Mouse (Mus musculus): ENCODE measurements around the gene Chn1. TPM values are rescaled to one million over a fixed set of nuclear protein-coding genes. Genes with fewer than 3 reads are reported as not detected.
"Not testable (repeated sequence)": the region's sequence is repeated elsewhere in the genome, so short reads cannot be mapped to it uniquely, and the experiment has no call there.

Chn1 gene
- total and polyA plus RNA-seq, 3 experiments, result 5.0 to 14.1 TPM; not detected in 1

DNA sequence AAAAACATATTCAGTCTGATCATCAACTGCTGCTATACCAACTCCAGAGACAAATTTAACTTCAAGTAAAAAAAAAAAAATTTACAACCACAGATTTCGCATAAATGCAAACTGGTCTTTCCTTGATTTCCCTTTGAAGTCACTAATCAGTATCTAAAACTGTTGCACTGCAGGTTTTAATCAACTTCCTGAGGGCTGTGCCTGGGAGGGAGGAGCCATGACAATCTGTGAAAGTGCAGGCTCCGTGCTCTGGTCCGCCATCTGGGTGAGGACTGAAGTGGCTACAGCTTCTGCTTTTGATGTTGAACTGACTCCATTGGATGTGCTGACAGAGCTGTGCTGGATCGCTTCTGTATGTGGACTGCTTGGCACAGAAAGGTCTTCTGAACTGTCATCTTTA lies 43.6 kb upstream of the Chn1 start (continued):
- TF ChIP-seq CTCF (IDR thresholded peaks at IDR 0.05 in 2 of 3, conservative IDR thresholded peaks at IDR 0.05 in 1 of 3; ENCODE audit: control insufficient read depth in 1 of 3, insufficient read depth in 1 of 3, low read depth in 2 of 3, low read length in 3 of 3, poor library complexity in 1 of 3, severe bottlenecking in 1 of 3), result no peak; a peak in 1 of 6 replicates

DNA sequence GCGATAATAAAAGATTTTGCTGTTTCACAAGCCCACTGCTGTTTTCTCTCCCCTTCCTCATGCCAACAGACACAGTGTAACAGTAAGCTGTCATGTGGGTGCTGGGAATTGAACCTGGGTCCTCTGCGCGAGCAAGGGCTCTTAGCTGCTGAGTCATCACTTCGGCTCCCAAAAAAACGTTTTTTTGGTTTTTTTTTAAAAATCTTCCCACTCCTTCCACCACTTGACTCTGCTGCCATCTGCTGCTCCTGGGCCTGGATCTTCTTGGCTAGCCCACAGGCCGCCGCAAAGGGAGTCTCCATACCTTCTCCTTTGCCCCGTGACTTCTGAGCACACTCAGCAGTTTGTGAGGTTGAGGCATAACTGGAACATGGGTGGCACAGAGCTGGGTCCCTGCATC lies 32.5 kb upstream of the Chn1 start:
- DNase-seq (ENCODE audit: low read depth, low spot score), result no peak
- Histone ChIP-seq H3K9me3 (replicated peaks; ENCODE audit: insufficient read depth, low read length) (no peaks in the 10 kb centered on the region), H3K9ac (ENCODE audit: control insufficient read depth, low read depth, low read length, poor library complexity, severe bottlenecking) (no peak overlapping the region), H3K27ac (ENCODE audit: control insufficient read depth, low read depth, low read length) (no peak overlapping the region), H3K36me3 (ENCODE audit: control insufficient read depth in 1 of 2, insufficient read depth in 2 of 2, low read length in 2 of 2) (no peaks in the 10 kb centered on the region; a peak in 2 of 4 replicates), H3K79me2 (ENCODE audit: control insufficient read depth, insufficient read depth, low read length, poor library complexity) (no peaks in the 10 kb centered on the region), H3K27me3 (ENCODE audit: control insufficient read depth in 1 of 2, insufficient read depth in 2 of 2, low read length in 2 of 2) (no peaks in the 10 kb centered on the region), H3K4me3 (ENCODE audit: control insufficient read depth in 1 of 2, insufficient read depth in 1 of 2, low read depth in 2 of 2, low read length in 2 of 2) (no peak overlapping the region), H3K4me1 (ENCODE audit: control insufficient read depth in 1 of 2, insufficient read depth in 2 of 2, low read length in 2 of 2) (0 out of 4 replicates have a peak, but pooled peaks cover 0 to 2% of the 10 kb centered on the region in 2 experiments)
- peak in 1 of 3 experiments; percentile 6; a peak in 1 of 6 replicates for TF ChIP-seq CTCF (IDR thresholded peaks at IDR 0.05 in 2 of 3, conservative IDR thresholded peaks at IDR 0.05 in 1 of 3; ENCODE audit: control insufficient read depth in 1 of 3, insufficient read depth in 1 of 3, low read depth in 2 of 3, low read length in 3 of 3, poor library complexity in 1 of 3, severe bottlenecking in 1 of 3)
- TF ChIP-seq NRF1 (IDR thresholded peaks at IDR 0.05; ENCODE audit: insufficient read depth, low read depth, low read length, poor library complexity, severe bottlenecking), result no peak
- TF ChIP-seq POLR2AphosphoS5 (IDR thresholded peaks at IDR 0.05; ENCODE audit: borderline replicate concordance, low read depth, low read length), result no peak
- TF ChIP-seq RAD21 (IDR thresholded peaks at IDR 0.05; ENCODE audit: low read depth, low read length), result peak; percentile 9
- TF ChIP-seq SMC3 (IDR thresholded peaks at IDR 0.05; ENCODE audit: low read depth, low read length), result no peak

DNA sequence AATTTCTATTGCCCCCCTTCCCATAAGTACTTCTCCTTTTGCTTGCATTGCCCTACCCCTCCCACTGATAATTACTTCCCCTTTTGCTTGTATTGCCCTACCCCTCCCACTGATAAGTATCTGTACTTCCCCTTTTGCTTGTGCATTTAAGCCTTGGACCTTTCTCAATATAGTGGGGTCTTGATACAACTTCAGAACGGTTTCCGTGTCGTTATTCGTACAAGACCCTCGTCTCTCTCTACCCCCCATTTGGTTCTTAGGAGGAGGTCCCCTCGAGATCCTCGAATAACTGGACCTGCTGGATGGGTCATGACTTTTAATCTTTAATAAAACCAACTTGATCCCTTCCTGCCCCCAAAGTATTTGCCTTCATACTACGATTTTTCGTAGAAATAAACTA lies 25.0 kb upstream of the Chn1 start:
- peak overlapping the region; percentile 36 to 60 for H3K4me3 ChIP-seq (ENCODE audit: control insufficient read depth in 1 of 2, insufficient read depth in 1 of 2, low read depth in 2 of 2, low read length in 2 of 2)
- peaks cover 7 to 30% of the 10 kb centered on the region in 2 experiments for H3K4me1 ChIP-seq (ENCODE audit: control insufficient read depth in 1 of 2, insufficient read depth in 2 of 2, low read length in 2 of 2)
- H3K27me3 ChIP-seq (ENCODE audit: control insufficient read depth in 1 of 2, insufficient read depth in 2 of 2, low read length in 2 of 2), result not testable (repeated sequence)

DNA sequence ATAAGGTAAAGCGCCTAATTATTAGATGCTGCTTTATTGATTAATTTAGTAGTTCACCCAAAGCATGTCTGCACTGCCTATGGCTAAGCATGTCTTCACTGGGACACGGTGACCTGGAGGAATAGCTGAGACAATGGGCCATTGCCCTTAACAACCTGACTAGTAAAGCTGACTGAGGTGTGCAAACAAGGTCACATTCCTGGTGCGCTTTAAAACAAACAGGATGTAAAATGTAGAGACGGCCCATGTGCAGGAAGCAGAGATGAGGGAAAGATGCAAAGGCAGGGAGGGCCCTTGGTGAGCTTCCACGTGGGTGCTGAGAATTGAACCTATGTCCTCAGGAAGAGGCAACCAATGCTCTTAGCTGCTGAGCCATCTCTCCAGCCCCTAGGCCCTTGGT lies 23.6 kb upstream of the Chn1 start:
- H3K4me1 ChIP-seq (ENCODE audit: control insufficient read depth in 1 of 2, insufficient read depth in 2 of 2, low read length in 2 of 2), result peaks cover 7 to 30% of the 10 kb centered on the region in 2 experiments
- peak overlapping the region; percentile 96 for H3K27ac ChIP-seq (ENCODE audit: control insufficient read depth, low read depth, low read length)
- H3K4me3 ChIP-seq (ENCODE audit: control insufficient read depth in 1 of 2, insufficient read depth in 1 of 2, low read depth in 2 of 2, low read length in 2 of 2), result no peak overlapping the region
- TF ChIP-seq MEF2A (IDR thresholded peaks at IDR 0.05; ENCODE audit: extremely low read depth, insufficient replicate concordance, low read depth, low read length, poor library complexity, severe bottlenecking) (no peak), MYC (IDR thresholded peaks at IDR 0.05; ENCODE audit: low read depth, low read length) (0 out of 2 replicates have a peak, but pooled peaks have one; percentile 30), ETS1 (IDR thresholded peaks at IDR 0.05; ENCODE audit: low read depth, low read length) (no peak), POLR2AphosphoS5 (IDR thresholded peaks at IDR 0.05; ENCODE audit: borderline replicate concordance, low read depth, low read length) (no peak), MYB (IDR thresholded peaks at IDR 0.05; ENCODE audit: low read depth, low read length) (no peak)
- no peaks in the 10 kb centered on the region for H3K79me2 ChIP-seq (ENCODE audit: control insufficient read depth, insufficient read depth, low read length, poor library complexity)
- peak; percentile 21 for DNase-seq (ENCODE audit: low read depth, low spot score)
- H3K27me3 ChIP-seq (ENCODE audit: control insufficient read depth in 1 of 2, insufficient read depth in 2 of 2, low read length in 2 of 2), result no peaks in the 10 kb centered on the region
- H3K9ac ChIP-seq (ENCODE audit: control insufficient read depth, low read depth, low read length, poor library complexity, severe bottlenecking), result no peak overlapping the region
- no peaks in the 10 kb centered on the region for H3K9me3 ChIP-seq (replicated peaks; ENCODE audit: insufficient read depth, low read length)
- H3K36me3 ChIP-seq (ENCODE audit: control insufficient read depth in 1 of 2, insufficient read depth in 2 of 2, low read length in 2 of 2), result peaks cover 0 to 36% of the 10 kb centered on the region in 2 experiments; a peak in 2 of 4 replicates

More for the DNA sequence above, 25.0 kb upstream of the Chn1 start:
- not testable (repeated sequence) for H3K79me2 ChIP-seq (ENCODE audit: control insufficient read depth, insufficient read depth, low read length, poor library complexity); H3K9me3 ChIP-seq (replicated peaks; ENCODE audit: insufficient read depth, low read length)
- Histone ChIP-seq H3K27ac (ENCODE audit: control insufficient read depth, low read depth, low read length) (peak overlapping the region; percentile 95), H3K36me3 (ENCODE audit: control insufficient read depth in 1 of 2, insufficient read depth in 2 of 2, low read length in 2 of 2) (peaks cover 0 to 36% of the 10 kb centered on the region in 2 experiments; a peak in 2 of 4 replicates), H3K9ac (ENCODE audit: control insufficient read depth, low read depth, low read length, poor library complexity, severe bottlenecking) (peak overlapping the region; percentile 59)
- peak; percentile 70 for DNase-seq (ENCODE audit: low read depth, low spot score)
- TF ChIP-seq NELFE (IDR thresholded peaks at IDR 0.05; ENCODE audit: low read depth, low read length), result peak; percentile 25; the same call in 1 of the 2 replicates
- peak; percentile 3 to 13; a peak in 1 of 4 replicates for TF ChIP-seq EP300 (IDR thresholded peaks at IDR 0.05; ENCODE audit: low read depth in 1 of 2, low read length in 2 of 2)
- TF ChIP-seq CHD1 (IDR thresholded peaks at IDR 0.05; ENCODE audit: low read depth, low read length), result 0 out of 2 replicates have a peak, but pooled peaks have one; percentile 73
- TF ChIP-seq SIN3A (IDR thresholded peaks at IDR 0.05; ENCODE audit: low read length), result peak; percentile 60; the same call in 1 of the 2 replicates
- TF ChIP-seq POLR2A (IDR thresholded peaks at IDR 0.05; ENCODE audit: control insufficient read depth in 1 of 2, insufficient read depth in 1 of 2, low read depth in 1 of 2, low read length in 2 of 2, poor library complexity in 1 of 2), result peak in 1 of 2 experiments; percentile 44; a peak in 1 of 4 replicates

Data from MEL (cell line).